Mouse (Mus musculus): Measurements from ENCODE around the gene Rabep1.

Rabep1 gene

DNA sequence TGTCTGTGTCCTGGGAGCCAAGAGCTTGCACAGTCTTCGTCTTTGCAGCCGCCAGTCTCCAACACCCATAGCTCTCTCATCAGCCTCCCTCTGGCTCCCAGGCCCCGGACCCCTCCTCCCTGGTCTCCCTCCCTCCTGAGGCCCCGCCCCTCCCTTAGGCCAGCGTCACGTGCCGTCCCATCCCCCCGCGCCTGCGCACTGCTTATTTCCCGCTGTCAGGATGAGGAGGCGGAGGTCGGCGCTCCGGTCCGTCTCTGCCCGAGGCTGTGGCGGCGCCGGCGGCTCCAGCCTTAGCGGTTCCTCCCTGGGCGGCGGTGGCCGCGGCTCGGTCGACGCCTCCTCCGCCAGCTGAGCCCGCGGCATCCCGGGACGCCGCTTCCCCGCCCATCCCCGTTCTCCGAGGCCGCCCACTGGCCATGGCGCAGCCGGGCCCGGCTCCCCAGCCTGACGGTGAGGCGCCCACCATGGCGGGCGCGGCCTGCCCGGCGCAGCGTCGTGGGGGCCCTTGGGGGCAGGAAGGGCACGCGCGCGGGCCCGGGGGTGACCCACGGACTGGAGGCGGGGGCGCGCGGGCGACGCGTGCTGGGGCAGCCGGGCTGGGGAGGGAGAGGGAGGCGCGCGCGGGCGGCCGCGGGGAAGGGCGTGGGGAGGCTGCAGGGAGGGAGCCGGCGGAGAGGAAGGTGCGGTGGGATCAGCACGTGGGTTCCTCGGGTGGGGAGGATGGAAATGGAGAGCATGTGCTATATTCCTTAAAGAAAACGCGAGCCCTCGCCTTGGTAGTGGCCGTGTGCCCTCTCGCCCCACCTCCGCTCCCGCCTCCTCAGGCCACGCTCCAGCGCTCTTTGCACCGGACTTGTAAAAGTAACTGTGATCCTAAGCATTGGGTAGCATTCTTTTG is at the start of gene Rabep1:
Rabep1 (plus strand) TSS at position 220 of the 898 bp plus-strand sequence.
- DNase-seq (ENCODE audit: low read depth, low spot score) = peak; percentile 96

- no peak for DNase-seq (ENCODE audit: low read depth, low spot score)
Measured at GRCm38 (mm10) chr11:70802208-70802864, 42.2 kb upstream of the Rabep1 start.

DNA sequence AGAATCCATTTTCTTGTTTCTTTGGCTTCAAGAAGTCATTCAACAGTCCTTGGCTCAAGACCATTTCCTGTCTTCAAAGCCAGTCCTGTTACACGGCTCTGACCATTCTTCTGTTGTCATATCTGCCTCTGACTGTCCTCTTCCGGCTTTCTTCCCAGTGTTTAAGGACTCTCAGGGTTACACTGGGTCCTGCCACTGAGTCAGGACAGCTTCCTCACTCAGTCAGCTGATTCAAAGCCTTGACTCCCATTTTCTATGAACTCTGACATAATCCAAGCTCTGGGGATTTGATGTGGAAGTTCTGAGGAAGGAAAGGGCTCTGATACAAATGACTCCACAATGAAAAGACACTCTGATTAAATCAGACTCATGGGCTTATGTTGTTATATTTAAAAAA is 41.7 kb upstream of the Rabep1 start:
- no peak for DNase-seq (ENCODE audit: low read depth, low spot score)

DNA sequence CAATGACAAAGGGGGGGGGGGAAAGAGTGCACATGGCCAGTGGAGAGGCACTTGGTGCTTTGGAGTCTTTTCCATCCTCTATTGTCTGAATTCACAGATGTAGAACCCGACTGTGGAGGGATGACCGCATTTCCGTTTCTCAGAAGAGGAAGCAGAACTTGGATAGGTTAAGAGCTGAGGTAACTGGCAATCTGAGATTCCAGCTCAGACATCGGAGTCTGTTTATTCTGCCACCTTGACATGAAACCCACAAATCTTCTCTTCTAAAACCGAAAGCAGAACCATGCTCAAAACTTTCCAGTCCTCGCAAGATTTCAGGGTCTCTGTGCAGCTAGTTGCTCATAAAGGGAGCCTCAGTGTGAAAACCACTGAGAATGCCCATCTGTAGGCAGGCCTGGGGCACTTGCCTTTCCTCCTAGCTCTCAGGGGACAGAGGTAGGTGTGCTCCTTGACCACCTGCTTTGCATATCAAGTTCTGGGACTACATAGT is 40.8 kb upstream of the Rabep1 start:
- peak; percentile 4 for DNase-seq (ENCODE audit: low read depth, low spot score)

- no peak for DNase-seq (ENCODE audit: low read depth, low spot score)
Measured at GRCm38 (mm10) chr11:70804395-70804794, 40.2 kb upstream of the Rabep1 start.

- DNase-seq (ENCODE audit: low read depth, low spot score) = no peak
Measured at GRCm38 (mm10) chr11:70805641-70806175, 38.9 kb upstream of the Rabep1 start.

GRCm38 (mm10) chr11:70806697-70807096 is 37.9 kb upstream of the Rabep1 start:
- DNase-seq (ENCODE audit: low read depth, low spot score) = no peak

GRCm38 (mm10) chr11:70807630-70808029 is 36.9 kb upstream of the Rabep1 start:
- DNase-seq (ENCODE audit: low read depth, low spot score) = no peak

- DNase-seq (ENCODE audit: low read depth, low spot score) = no peak
Measured at GRCm38 (mm10) chr11:70808101-70808500, 36.5 kb upstream of the Rabep1 start.

- no peak for DNase-seq (ENCODE audit: low read depth, low spot score)
Measured at GRCm38 (mm10) chr11:70809011-70809410, 35.6 kb upstream of the Rabep1 start.

DNA sequence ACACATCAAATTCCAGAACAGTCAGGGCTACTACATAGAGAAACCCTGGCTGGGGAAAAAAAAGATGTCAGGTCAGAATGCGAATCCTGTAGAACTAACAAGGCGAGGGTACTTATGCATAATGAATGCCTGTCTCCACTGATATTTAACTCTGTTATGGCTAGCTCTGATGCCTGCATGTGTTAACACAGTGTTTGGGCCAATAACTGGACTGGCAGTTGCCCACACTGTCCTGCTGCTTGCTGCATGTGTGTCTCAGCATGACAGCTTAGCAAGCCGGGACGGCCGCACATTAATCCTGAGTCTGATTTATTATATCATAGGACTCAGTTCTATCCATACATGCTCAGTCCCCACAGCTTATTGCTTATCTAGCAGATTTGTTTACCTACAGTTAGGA is 33.5 kb upstream of the Rabep1 start:
- no peak for DNase-seq (ENCODE audit: low read depth, low spot score)

DNA sequence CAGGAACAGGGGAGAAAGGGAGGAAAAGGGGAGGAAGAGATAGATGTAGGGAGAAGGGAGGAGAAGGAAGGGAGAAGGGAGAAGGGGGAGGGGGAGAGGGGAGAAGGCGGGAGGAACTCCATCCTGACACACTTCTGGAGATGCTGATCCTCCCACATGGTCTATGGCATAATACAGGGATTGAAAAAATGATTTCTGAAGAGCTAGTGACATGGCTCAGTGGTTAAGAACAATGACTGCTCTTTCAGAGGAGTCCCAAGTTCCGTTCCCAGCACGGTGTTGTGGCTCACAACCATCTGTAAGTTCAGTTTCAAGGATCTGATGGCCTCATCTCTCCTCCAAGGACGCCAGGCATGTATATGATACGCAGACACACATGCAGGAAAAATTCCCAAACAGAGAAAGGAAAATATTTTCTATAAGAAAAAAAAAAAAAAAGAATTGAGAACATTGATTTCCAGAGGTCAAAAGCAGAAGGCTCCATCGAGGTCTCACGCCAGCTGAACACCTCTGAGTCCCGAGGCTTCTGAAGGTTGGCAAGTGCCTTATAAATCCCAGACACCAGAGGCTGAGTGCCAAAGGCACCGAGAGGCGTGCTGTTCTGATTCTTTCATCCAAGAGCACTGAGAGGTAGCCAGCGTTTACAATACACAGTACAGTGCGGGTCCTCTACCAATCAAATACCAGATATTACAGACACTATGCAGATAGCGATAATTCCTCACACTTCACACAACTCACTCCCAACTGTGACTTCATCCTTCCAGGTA is 32.9 kb upstream of the Rabep1 start:
- peak; percentile 25 for DNase-seq (ENCODE audit: low read depth, low spot score)

DNA sequence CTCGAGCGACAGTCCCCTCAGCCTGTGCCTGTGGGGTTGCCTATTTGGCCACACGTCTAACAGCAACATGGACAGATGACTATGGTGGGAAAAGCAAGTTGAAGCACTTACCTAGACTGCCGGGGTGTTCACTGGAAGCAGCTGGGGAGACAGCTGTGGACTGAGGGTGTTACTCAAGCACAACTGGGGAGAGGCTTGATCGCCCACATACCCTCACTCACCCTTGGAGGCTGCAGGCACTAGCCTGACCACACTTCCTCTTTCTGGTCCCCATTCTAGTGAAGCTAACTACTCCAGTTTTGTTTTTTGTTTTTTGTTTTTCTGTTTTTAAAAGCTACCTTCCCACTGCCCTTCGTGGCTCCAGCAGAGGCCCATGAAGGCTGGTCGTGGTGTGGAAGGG is 32.2 kb upstream of the Rabep1 start, which contains the start of gene Scimp:
Scimp (minus strand) TSS at position 222 of the 400 bp plus-strand sequence.
- no peak for DNase-seq (ENCODE audit: low read depth, low spot score)

DNA sequence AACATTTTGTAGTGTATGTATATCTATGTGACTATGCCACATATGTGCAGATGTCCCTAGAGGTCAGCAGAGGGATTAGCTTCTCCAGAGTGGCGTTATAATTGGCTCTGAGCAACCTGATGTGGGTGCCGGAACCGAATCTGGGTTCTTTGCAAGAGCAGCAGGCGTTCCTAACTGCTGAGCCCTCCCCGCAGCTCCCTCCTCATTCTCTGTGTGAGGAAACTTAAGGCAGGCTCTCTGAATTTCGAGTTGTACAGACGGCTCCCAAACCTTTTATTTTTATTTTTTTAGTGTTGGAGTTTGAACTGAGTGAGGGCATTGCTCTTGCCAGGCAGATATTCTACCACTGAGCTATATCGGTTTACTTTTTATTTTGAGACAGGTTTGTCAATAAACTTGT is 29.5 kb upstream of the Rabep1 start:
- no peak for DNase-seq (ENCODE audit: low read depth, low spot score)

DNA sequence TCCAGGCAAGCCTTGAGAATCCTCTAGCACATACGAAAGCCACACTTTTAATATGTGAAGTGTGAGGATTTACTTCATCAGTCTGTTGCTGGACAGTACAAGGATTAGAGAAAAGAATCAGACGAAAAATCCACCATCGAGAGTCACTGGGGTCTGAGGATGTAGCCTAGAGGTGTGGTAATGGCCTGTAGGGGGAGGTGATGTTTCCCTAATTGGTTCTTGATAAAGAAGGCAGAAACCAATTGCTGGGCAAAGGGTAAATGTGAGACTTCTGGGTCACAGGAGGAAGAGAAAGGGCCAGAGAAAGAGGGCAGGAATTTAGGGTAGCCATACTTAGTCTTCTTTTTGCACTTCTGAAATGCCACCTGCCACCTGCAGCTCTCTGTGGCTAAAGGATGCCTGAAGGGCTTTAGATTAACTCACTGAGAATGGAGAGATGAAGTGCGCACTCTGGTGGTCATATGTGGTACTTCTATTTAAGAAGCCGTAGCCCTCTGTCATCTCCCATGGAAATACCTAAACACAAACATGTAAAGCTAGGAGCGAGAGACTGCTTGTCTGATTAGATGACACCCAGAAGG is 29.0 kb upstream of the Rabep1 start:
- DNase-seq (ENCODE audit: low read depth, low spot score) = peak; percentile 77

GRCm38 (mm10) chr11:70816770-70817169 is 27.8 kb upstream of the Rabep1 start:
- no peak for DNase-seq (ENCODE audit: low read depth, low spot score)

DNA sequence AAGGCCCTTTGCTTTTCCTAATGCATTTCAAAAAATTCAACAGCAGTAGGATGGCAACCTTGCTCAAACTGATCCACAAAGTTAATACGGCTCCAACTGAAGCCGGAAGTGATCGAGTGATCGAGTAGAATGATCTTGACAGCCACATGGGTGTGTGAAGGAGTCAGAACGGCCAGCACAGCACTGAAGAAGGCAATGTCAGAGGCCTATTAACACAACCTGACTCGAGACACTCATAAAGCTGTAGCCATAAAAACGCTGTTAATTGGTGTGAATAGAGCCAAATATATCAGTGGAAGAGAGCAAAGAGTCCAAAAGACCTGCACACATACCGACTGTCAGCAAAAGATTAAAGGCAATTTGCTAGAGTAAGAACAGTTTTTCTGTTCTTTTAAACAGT is 24.5 kb upstream of the Rabep1 start:
- no peak for DNase-seq (ENCODE audit: low read depth, low spot score)

DNA sequence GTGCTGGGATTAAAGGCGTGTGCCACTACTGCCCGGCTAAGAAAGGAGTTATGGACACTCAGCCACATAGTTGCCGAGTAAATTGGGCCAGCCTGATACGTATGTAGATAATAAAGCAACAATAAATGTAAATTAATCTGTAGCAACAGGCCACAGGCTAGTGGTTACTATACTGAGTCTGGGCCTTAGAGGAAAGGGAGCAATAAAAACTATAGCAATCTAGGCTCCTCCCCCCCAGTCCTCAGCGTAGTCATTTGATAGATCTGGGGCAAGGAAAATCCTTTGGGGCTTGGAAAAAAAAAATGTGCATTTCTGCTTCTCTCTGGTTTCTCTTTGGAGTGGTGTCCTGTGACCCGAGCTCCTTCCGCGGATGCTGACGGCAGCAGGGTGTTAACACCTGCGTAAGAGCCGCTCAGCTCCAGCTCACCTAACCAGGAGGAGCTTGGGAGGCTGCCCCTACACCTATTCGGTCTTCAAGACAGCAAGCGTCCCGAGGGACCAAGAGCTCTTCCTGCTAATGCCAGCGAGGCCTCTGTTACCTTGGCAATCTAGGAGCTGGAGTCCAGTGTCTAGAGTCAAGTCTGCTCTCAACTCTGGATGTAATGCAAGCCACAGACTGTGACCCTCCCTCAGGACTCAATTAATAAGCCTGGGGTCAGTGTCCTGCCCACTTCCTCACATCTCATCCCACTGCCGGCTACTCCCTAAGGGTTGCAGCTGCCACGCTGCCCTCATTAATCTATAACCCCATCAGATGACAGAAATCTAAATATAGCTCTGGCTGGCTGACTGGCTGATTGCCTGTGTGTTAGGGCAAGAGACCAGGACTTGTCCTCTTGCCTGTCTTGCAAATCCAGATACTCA is 22.6 kb upstream of the Rabep1 start:
- DNase-seq (ENCODE audit: low read depth, low spot score) = no peak

DNA sequence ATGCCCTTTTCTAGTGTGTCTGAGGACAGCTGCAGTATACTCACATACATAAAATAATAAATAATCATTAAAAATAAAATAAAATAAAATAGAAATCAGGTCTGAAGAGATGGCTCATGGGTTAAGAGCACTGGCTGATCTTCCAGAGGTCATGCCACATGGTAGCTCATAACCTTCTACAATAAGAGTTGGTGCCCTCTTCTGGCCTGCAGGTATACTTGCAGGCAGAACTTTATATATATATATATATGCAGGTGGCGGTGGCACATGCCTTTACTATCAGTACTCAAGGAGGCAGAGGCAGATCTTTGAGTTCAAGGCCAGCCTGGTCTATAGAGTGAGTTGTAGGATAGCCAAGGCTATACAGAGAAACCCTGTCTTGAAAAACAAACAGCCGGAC is 18.4 kb upstream of the Rabep1 start:
- no peak for DNase-seq (ENCODE audit: low read depth, low spot score)

DNA sequence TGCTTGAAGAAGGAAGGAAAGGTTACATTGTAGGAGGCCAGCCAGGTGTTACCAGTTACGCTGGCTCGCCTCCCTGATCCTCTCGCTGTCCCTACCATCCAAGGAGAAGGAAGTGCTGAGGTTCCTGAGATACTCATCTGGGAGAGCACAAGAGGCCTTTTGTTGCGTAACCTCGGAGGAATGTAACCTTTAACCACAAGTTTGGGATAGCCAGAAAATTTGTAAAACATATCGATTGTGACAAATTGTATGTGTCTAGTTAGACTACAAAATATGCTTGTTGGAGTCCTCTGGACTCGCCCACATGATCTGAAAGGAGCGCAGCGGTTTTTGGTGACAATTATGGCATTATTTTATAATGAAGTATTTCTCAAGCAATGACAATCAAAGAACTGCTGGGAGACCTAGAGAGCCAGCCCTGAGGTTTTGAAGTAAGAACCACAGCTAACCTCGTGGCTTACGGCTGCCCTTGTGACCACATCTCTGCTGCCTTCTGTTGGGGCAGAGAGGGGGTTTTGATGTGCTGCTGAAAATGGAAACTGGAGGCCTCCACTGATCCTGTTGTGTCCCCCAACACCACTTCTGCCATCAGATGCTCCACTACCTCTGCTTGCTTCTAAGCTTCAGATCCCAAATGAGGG is 15.5 kb upstream of the Rabep1 start:
- no peak for DNase-seq (ENCODE audit: low read depth, low spot score)

All from brain, adult 2 months (tissue).